Mouse (Mus musculus): ENCODE results near the gene Pdf. TPM values are rescaled to one million over a fixed set of nuclear protein-coding genes. Genes with fewer than 3 reads are reported as not detected.

Pdf gene
- 10 to 100 TPM; 49.4 to 49.6 TPM for total RNA-seq (2021)
- long read RNA-seq, experiment 1, transcript Pdf-201 (2 exons, 1,306 nt) = major isoform, 145 of 154 reads
- long read RNA-seq, experiment 1, partial matches to known transcripts = 0 of 154 reads
- long read RNA-seq, experiment 1, other reads (novel, unspliced or antisense) = 9 of 154 reads
- long read RNA-seq, experiment 2, transcript Pdf-201 (2 exons, 1,306 nt) = major isoform, 137 of 144 reads
- long read RNA-seq, experiment 2, partial matches to known transcripts = 0 of 144 reads
- long read RNA-seq, experiment 2, other reads (novel, unspliced or antisense) = 7 of 144 reads

DNA sequence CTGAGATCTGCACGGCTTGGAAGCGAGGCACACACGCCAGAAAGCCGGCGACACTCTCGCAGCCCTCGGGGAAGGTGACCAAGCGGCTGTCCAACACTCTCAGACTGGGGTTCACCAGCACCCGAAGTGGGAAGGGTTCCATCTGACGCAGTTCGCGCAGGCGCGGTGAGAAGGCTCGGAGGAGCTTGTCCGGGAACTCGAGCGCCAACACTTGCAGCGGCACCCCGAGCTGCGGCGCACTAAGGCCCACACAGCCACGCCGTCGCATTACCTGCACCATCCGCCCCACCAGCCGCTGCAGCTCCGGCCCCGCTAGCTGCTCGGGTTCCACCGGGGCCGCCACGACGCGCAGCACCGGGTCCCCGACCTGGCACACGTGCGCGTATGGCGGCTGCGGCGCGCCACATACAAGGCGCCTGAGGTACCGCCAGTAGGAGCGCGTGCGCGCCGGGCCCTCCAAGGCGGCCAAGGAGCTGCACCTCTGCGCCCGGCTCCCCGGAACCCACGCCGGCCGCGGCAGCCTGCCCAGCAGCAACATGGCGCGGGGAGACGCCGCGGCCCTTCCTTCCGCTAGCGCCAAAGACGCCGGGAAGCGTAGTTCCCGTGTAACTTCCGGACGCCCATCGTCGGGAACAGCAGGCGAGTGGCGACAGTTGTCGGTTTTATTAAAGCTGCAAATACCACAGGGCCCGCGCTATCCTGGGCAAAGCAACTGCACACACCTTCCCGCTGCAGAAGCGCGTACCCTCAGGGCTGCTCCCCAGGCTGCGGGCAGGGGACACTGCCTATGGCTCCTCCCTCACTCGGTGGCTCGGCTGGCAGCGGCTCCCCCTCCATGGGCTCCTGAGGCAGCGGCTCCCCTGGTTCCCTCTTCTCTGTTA lies at the start of gene Pdf:
Pdf (minus strand) TSS at position 554 of the 881 bp plus-strand sequence.
- DNase-seq = peak; percentile 84 to 87
- intact Hi-C loops (cut with DNase I) = loop anchor here (2.0 kb wide), 1 partner anchor 18 kb away; the partner anchor contains the start of gene Vps4a

DNA sequence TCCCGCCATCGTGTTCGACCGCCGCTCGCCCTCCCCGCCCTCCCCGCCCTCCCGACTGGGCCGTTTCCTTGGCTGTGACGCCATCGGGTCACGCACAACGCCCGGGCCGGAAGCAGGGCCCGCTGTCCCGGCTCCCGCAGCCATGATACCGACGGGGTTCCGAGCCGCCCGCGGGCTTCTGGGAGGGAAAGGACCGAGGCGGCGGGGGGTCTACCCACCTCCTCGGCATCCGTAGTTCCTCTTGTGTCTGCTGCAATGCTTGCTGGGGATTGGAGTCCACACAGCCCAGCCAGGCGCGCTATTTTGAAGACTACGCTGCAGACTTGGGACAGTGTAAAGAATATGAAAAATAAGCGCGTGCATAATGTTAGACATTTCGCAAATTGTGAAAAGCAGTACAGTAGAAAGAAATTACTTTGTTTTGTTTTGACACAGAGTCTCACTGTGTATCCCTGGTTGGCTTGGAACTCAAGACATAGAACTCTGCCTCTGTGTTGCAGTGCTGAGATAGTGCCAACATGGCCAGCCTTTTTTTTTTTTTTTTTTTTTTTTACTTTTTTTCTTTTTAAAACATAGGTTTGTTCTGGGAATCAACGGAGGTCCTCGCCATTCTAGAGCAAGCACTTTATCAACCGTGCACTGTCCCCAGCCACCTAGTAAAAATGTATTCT lies 48.1 kb upstream of the Pdf start, which contains the start of gene Terf2:
Terf2 (minus strand) TSS at position 182 of the 671 bp plus-strand sequence.
- peak; percentile 92 to 93 for DNase-seq
- intact Hi-C loops (cut with DNase I) = no loop called here

DNA sequence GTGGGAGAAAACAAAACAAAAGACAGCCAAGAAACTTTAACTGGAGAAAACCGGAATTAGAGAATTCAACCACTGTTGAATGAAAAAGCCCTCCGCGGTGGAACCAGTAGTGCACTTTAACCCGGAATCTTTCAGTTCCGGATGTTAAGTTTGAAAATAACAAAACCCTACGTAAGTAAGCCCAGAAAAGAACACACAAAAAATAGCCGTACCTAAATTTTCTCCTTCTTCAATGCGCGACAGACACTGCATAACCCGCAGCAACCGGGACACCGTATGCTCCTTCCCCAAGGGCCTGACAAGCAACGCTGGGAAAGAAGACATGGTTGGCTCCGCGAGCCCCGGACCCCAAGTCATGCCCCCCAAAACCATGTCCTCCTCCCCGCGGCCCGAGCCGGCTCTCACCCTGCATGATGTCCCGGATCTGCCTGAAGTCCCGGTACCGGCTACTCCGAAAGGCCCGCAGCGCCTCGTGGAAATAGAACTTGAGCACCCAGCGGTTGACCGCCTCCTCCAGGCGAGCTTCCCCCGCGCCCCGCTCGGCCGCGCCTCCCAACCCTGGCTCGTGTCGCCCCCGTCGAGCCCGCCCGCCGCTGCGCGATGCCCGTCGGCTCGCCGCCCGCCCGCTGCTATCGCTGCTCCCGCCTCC lies 47.4 kb upstream of the Pdf start:
- intact Hi-C loops (cut with DNase I) = no loop called here
- DNase-seq = no peak

DNA sequence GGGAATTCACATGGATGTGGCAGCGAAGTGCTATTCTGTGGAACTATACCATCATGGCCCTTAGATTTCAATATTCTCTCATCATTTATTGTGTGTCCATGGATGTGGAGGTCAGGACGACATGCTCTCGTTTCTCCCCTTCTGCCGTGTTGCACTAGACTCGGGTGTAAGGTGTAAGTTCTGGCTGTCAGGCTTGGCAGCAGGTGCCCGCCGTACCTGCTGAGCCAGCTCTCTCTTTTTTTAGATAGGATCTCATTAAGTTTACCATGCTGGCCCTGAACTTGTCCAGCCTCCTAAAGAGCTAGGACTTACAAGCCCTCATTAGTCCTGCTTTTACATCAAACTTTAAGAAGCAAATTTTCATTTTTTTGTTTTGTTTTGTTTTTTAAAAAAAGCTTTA lies 42.1 kb upstream of the Pdf start:
- intact Hi-C loops (cut with DNase I) = no loop called here
- DNase-seq = no peak

DNA sequence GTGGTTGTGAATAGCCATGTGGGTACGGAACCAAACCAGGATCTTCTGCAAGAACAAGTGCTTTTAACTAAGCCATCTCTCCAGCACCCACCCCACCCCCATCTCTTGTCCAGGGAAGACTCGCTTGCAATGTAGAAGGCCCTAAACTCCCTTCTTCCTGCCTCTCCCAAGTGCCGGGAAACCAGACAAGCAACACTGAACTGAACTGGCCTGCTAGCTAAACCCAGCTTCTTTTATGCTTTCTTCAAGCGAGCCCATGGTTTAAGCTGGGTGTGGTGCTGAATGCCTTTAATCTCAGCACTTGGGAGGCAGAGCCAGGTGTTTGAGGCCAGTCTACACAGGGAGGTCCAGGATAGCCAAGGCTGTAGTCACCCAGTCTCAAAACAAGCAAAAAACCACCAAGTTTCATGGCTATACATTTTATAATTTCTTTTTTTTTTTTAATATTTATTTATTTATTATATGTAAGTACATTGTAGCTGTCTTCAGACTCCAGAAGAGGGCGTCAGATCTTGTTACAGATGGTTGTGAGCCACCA lies 40.2 kb upstream of the Pdf start:
- no peak for DNase-seq
- intact Hi-C loops (cut with DNase I) = no loop called here

DNA sequence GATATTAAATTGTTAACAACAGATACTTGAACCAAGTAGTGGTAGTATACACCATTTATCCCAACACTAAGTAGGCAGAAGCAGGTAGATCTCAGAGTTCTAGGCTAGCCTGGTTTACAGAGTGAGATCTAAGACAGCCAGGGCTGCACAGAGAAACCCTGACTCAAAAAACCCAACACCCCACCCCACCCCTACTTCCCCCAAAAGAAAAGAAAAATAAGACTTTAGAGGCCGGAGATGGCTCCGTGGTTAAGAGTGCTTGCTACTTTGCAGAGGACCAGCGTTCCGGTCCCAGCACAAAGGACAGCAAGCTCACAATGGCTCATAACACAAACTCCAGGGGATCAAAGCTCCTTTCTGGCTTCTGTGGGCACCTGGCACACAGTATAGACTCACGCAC lies 37.6 kb upstream of the Pdf start:
- intact Hi-C loops (cut with DNase I) = no loop called here
- DNase-seq = no peak

DNA sequence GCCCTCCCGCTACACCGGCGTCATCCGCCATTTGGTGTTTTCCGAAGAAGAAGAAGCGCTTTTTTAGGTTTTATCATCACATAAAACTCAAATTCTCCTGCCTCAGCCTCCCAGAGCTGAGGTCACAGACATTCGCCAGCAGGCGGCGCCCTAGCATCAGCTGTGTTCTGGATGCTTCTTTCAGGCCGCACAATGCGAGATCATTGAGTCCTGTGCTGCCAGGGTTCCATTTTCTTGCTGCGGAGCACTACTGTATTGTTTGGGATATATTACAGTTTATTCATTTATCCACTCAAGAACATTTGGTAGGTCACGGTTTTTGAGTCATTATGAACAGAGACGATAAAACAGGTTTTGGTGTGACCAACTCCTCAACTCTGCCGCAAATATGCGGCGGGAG lies 36.9 kb upstream of the Pdf start:
- DNase-seq = no peak
- intact Hi-C loops (cut with DNase I) = no loop called here

DNA sequence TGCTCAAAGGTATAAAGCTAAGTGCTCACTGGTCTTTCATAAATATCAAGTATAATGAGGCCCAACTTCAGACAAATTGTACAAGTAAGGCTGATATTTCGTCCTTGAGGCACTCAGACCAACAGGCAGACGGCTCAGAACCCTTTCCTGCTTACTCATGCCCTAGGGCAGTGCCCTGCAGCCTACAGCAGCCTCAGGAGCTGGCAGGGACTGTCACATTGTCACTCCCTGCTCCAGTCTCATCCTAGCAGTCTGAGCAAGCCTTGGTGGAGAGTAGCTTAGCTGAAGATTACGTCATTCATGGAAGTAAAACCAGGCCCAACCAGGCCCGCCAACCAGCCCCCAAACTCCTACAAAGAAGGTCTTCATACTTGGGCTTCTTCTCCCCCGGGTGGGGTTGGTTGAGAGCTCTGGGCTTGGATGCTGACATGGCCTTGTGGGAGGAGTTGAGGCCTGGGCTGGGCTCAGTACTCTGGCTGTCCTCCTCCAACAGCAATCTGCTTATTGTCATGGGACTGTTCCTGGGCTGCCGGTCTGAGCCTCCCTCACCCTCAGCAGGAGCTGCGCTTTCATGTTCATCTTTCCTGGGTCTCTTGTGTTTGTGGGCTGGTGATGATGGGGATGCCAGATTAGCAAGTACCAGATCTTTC lies 27.9 kb upstream of the Pdf start:
- intact Hi-C loops (cut with DNase I) = no loop called here
- DNase-seq = peak; percentile 19 to 21

DNA sequence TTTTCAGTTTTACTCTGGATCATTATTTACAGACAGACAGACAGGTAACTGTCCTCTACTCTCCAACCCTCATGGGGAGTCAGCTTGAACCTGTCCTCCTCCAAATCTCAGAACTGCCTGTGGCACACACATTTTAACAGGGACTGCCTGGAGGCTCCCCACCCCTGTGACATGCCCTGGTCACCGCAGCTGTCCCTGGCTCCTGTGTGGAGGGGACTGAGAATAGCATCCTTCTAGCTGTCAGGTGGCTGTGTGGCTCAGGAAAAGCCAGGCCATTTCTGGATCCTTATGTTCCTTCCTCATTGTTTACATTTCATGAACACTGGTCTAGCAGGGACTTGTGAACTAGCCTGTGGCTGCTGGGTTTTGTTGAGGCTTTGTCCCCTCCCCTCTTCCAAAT lies 25.7 kb upstream of the Pdf start:
- no peak for DNase-seq
- intact Hi-C loops (cut with DNase I) = no loop called here

DNA sequence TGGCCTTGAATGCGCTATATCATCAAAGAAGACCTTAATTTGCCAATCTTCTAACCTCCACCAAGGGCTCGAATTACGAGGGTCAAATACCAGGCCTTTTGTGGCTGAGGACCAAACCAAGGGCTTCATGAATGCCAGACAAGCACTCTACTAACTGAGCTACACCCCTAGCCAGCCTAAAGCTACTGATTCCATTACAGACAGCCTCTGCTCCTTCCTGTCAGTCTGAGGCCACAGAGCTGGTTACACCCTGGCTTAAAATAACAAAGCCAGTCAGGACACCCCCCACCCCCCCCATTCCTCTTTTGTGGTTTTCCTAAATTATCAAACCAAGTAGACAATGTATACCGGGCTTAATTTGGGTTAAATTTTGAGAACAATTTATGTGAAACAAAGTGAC lies 25.3 kb upstream of the Pdf start:
- no peak for DNase-seq
- intact Hi-C loops (cut with DNase I) = no loop called here

DNA sequence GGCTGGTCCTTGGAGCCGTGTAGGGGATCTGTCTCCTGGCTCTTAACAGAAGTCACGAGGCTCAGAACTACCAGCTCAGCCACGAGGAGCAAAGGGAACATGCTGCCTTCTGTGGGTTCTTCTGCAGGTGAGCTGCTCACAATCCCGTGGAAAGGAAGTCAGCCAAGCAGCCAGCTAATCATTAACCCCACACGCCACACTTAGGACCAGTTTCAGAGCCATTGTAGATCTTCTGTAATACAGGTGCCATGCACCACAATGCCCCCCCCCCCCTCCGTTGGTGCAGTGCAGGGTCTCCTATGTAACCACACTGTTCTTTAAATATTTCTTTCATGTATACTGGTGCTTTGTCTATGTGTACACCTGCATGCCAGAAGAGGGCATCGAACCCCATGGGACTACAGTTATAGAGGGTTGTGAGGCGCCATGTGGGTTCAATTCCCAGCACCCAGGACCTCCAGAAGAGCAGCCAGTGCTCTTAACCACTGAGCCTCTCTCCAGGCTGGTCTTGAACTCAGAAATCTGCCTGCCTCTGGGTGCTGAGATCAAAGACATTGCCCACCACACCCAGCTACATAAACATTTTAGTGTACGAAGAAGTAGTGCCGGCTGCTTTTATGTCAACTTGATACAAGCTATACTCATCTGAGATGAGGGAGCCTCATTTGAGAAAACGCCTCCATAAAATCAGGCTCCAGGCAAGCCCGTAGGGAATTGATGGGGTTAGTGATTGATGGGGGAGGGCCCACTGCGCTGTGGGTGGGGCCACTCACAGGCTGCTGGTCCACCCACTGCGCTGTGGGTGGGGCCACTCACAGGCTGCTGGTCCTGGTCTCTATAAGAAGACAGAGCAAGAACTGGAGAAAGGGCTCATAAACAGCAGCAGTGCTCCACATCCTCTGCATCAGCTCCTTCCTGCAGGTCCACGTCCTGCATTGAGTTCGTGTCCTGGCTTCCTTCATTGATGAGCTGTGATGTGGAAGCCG lies 17.4 kb upstream of the Pdf start, which contains the start of gene Tmed6:
Tmed6 (minus strand) TSS at position 134 of the 986 bp plus-strand sequence.
- peak; percentile 12 to 16 for DNase-seq
- intact Hi-C loops (cut with DNase I) = no loop called here

DNA sequence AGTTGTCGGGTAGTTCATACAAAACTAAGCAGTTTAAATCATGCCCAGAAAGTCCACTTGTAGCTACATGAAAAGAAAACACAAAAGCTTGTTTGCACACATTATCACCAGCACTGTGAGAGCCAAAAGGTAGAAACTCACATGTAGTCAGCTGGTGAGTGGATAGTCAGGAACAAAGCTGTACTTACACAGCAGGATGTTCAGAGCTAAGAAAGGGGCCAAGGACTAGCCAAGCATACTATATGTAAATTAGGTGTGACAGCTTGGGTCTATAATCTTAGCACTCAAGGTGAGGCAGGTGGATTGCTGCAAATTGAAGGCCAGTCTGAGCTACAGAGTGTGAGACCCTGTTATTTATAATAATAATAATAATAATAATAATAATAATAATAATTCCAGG lies 14.2 kb upstream of the Pdf start:
- DNase-seq = no peak
- intact Hi-C loops (cut with DNase I) = no loop called here

DNA sequence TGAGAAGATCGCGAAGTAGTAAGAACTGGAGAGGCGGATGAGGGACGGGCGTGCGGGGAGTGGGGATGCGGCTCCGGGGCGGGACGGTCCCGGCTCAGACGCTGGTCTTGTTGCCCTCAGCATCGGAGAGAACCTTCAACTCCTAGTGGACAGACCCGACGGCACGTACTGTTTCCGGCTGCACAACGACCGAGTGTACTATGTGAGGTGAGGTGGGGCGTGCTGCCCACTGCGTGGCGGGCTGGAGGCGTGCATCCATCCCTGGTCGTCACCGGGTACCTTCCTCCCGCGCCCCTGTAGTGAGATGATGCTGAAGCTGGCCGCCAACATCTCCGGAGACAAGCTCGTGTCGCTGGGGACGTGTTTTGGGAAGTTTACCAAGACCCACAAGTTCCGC lies 8.6 kb upstream of the Pdf start:
- DNase-seq = no peak

DNA sequence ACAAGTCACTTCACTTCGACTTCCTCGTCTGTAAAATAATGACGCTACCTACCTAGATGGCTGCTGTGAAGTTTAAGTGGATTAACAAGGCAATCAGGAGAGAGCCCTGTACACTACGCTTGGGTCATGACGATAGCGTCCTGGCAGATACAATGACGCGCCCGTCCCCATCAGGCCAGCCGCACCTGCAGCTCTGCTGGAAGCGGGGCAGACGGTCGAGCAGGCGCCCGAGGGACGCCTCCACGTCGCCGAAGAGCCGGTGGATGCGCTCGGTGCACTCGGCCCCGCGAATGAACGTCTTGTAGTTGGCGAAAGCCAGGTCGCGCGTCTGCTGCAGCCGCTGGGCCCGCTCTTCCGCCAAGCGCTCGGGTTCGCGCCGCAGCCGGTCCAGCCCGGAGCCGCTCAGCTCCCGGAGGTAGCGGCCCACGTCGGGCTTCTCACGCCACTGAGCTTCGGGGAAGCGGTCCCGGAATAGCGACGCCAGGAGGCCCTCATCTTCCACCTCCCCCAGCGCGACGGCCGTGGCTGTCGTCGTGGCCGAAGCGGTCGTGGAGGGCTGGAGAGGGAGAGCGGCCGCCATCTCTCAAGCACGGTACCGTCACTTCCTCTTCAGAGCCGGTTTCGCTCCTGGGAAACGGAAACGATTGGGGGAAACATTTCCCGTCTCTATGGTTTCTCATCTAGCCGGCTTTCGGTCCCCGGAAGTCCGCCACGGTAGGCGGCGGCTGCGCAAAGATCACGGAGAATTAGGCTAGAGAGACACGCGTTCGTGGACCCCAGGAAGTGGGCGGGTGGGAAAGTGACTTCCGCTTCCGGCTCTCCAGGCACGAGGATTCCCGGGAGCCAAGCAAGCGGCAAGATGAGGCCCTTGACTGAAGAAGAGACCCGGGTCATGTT lies 7.9 kb upstream of the Pdf start, which contains the start of the genes Cog8 and Nip7:
Cog8 (minus strand) TSS at position 614 of the 897 bp plus-strand sequence.
Nip7 (plus strand) TSS at position 802 of the 897 bp plus-strand sequence.
- peak; percentile 94 to 96 for DNase-seq
- intact Hi-C loops (cut with DNase I) = no loop called here

More for the DNA sequence above, 8.6 kb upstream of the Pdf start:
- intact Hi-C loops (cut with DNase I) = no loop called here

DNA sequence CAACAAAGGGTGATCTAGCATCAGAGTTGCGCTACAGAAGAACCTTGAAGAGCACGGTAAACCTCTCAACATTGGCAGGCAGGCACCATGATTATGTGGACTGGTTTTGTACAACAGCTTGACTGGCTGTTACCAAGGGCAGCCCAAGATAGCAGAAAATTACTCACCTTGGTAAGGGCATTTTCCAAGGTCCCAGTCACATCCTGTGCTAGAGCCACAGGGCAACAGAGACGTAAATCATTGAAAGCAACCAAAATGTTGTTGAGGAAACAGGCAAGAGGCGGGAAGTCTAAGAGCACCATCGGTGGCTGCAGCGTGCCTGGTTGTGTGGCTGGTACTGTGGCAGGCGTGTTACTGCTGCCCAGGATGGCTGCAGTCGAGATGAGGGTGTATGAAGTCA lies 3.6 kb upstream of the Pdf start:
- no peak for DNase-seq
- intact Hi-C loops (cut with DNase I) = no loop called here

DNA sequence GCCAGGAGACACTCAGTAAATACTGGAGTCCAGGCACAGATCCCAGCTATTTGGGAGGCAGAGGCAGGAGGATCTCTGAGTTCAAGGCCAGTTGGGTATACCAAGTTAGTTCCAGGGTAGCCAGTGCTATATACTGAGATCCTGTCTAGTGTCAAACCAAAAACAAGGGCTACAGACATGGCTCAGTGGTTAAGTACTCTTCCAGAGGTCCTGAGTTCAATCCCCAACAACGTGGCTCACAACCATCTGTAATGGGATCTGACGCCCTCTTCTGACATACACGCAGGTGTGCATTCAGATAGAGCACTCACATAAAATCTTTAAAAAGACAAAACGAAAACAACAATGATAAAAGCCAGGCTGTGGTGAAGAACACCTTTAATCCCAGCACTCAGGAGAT lies 1.1 kb upstream of the Pdf start:
- intact Hi-C loops (cut with DNase I) = loop anchor here (2.0 kb wide), 1 partner anchor 19 kb away; the partner anchor contains the start of gene Vps4a
- DNase-seq = no peak

DNA sequence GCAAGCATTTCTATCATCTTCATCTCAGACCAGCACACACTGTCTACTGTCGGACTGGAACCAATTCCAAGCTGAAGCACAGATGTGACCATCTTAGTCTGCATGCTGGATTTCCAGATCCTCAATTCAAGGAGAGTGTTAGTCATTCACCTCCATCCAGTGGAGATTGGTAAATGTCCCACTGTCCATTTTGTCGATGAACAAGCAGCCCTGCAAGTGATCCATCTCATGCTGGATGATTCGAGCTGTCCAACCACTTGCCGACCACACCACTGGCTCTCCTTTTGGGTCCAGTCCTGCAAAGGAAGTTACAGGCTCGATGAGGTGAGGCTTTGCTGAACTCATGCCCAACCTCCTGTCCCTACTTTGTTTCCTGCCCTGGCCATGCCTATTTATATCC lies 1.4 kb downstream of the Pdf start:
- intact Hi-C loops (cut with DNase I) = no loop called here
- no peak for DNase-seq
